Mouse (Mus musculus): ENCODE data around the gene Rasgef1b.

Gene Rasgef1b

GRCm38 (mm10) chr5:99496157-99496453 is 232.8 kb downstream of the Rasgef1b start:
- in situ Hi-C loops (cut with MboI, MseI), result no loop called here

- in situ Hi-C loops (cut with MboI, MseI), result no loop called here
Measured at GRCm38 (mm10) chr5:99495354-99496156, 233.3 kb downstream of the Rasgef1b start.

GRCm38 (mm10) chr5:99493861-99494260 is 235.0 kb downstream of the Rasgef1b start:
- in situ Hi-C loops (cut with MboI, MseI), result no loop called here

- in situ Hi-C loops (cut with MboI, MseI), result no loop called here
Measured at GRCm38 (mm10) chr5:99493017-99493416, 235.8 kb downstream of the Rasgef1b start.

GRCm38 (mm10) chr5:99488479-99489158 is 240.2 kb downstream of the Rasgef1b start:
- in situ Hi-C loops (cut with MboI, MseI), result no loop called here

GRCm38 (mm10) chr5:99487009-99487858 is 241.6 kb downstream of the Rasgef1b start:
- in situ Hi-C loops (cut with MboI, MseI), result no loop called here

GRCm38 (mm10) chr5:99483162-99483561 is 245.7 kb downstream of the Rasgef1b start:
- in situ Hi-C loops (cut with MboI, MseI), result no loop called here

GRCm38 (mm10) chr5:99482524-99482923 is 246.3 kb downstream of the Rasgef1b start:
- in situ Hi-C loops (cut with MboI, MseI), result no loop called here

- in situ Hi-C loops (cut with MboI, MseI), result no loop called here
Measured at GRCm38 (mm10) chr5:99482016-99482415, 246.8 kb downstream of the Rasgef1b start.

GRCm38 (mm10) chr5:99480078-99481031 is 248.5 kb downstream of the Rasgef1b start:
- in situ Hi-C loops (cut with MboI, MseI), result no loop called here

GRCm38 (mm10) chr5:99479263-99480077 is 249.4 kb downstream of the Rasgef1b start:
- in situ Hi-C loops (cut with MboI, MseI), result no loop called here

- in situ Hi-C loops (cut with MboI, MseI), result no loop called here
Measured at GRCm38 (mm10) chr5:99478716-99479115, 250.1 kb downstream of the Rasgef1b start.

- in situ Hi-C loops (cut with MboI, MseI), result no loop called here
Measured at GRCm38 (mm10) chr5:99477420-99477815, 251.4 kb downstream of the Rasgef1b start.

GRCm38 (mm10) chr5:99476640-99477419 is 252.0 kb downstream of the Rasgef1b start:
- in situ Hi-C loops (cut with MboI, MseI), result no loop called here

GRCm38 (mm10) chr5:99472607-99473335 is 256.1 kb downstream of the Rasgef1b start:
- in situ Hi-C loops (cut with MboI, MseI), result no loop called here

- in situ Hi-C loops (cut with MboI, MseI), result no loop called here
Measured at GRCm38 (mm10) chr5:99471790-99472189, 257.1 kb downstream of the Rasgef1b start.

- in situ Hi-C loops (cut with MboI, MseI), result no loop called here
Measured at GRCm38 (mm10) chr5:99470613-99471012, 258.3 kb downstream of the Rasgef1b start.

GRCm38 (mm10) chr5:99459007-99459406 is 269.9 kb downstream of the Rasgef1b start:
- in situ Hi-C loops (cut with MboI, MseI), result no loop called here

- in situ Hi-C loops (cut with MboI, MseI), result no loop called here
Measured at GRCm38 (mm10) chr5:99457291-99457690, 271.6 kb downstream of the Rasgef1b start.

Data from T-helper 2 cell (primary cell).